In genomic region chr17:34123111-34123510, GRCm38 (mm10) we compare ENCODE assay signal across 1 mouse cellular context.
TF ChIP-seq lines count a peak whose summit lies in the region.

No protein-coding gene starts in this region.

TF ChIP-seq in CH12.LX, 34 proteins besides CTCF, POLR2A, EP300 and RAD21:
- TF ChIP-seq NELFE (IDR thresholded peaks at IDR 0.05; ENCODE audit: low read depth, low read length), result no peak
TF ChIP-seq in CH12.LX: peak in this region for 0.
